Mouse (Mus musculus) adrenal gland, adult 2 months (tissue): ENCODE data around the gene Cmss1. TPM values are rescaled to one million over a fixed set of nuclear protein-coding genes. Genes with fewer than 3 reads are reported as not detected.

Experiments used
- DNase-seq: peaks from one replicate; pipeline ENCODE4 v3.0.0; 2021
- polyA plus RNA-seq: library from polyadenylated mRNA; depleted of rRNA; stranded (reverse); fragments of >200 nt; gene quantifications from 2 replicates; pipeline ENCODE4 v1.2.3, GENCODE M21; 2012
- total RNA-seq, 2 experiments: library from RNA; stranded (reverse); gene quantifications; 2 replicates each; pipeline ENCODE4 v1.2.3; 2021

Cmss1 gene
- total and polyA plus RNA-seq, 3 experiments, result 11.4 to 19.6 (median 14.3) TPM

GRCm38 (mm10) chr16:57389566-57390251 is 217.0 kb downstream of the Cmss1 start:
- no peak for DNase-seq

GRCm38 (mm10) chr16:57384274-57384673 is 222.4 kb downstream of the Cmss1 start:
- DNase-seq, result no peak

GRCm38 (mm10) chr16:57383266-57383971 is 223.2 kb downstream of the Cmss1 start:
- DNase-seq, result no peak

- DNase-seq, result no peak
These were observed 227.9 kb downstream of the Cmss1 start for GRCm38 (mm10) chr16:57378631-57379330.

- no peak for DNase-seq
These were observed 231.3 kb downstream of the Cmss1 start for GRCm38 (mm10) chr16:57375248-57375837.

GRCm38 (mm10) chr16:57372156-57372555 is 234.5 kb downstream of the Cmss1 start:
- no peak for DNase-seq

- DNase-seq, result peak; percentile 28
These were observed 236.7 kb downstream of the Cmss1 start for GRCm38 (mm10) chr16:57369846-57370496.

- no peak for DNase-seq
These were observed 239.5 kb downstream of the Cmss1 start for GRCm38 (mm10) chr16:57366941-57367694.

GRCm38 (mm10) chr16:57366141-57366540 is 240.5 kb downstream of the Cmss1 start:
- DNase-seq, result peak; percentile 66

- DNase-seq, result no peak
These were observed 242.2 kb downstream of the Cmss1 start for GRCm38 (mm10) chr16:57364498-57364897.

- peak; percentile 84 for DNase-seq
These were observed 243.8 kb downstream of the Cmss1 start for GRCm38 (mm10) chr16:57362679-57363401.

GRCm38 (mm10) chr16:57360785-57361184 is 245.9 kb downstream of the Cmss1 start:
- no peak for DNase-seq

- DNase-seq, result no peak
These were observed 247.4 kb downstream of the Cmss1 start for GRCm38 (mm10) chr16:57359251-57359650.

GRCm38 (mm10) chr16:57357011-57357410 is 249.7 kb downstream of the Cmss1 start:
- no peak for DNase-seq

- DNase-seq, result no peak
These were observed 250.2 kb downstream of the Cmss1 start for GRCm38 (mm10) chr16:57356454-57356853.

GRCm38 (mm10) chr16:57353932-57354331 is 252.7 kb downstream of the Cmss1 start:
- no peak for DNase-seq

GRCm38 (mm10) chr16:57353166-57353721 is 253.4 kb downstream of the Cmss1 start:
- DNase-seq, result peak; percentile 45

- no peak for DNase-seq
These were observed 253.9 kb downstream of the Cmss1 start, which contains the start of gene Filip1l for GRCm38 (mm10) chr16:57352751-57353150. Gene Filip1l, plus strand, starts transcription at chr16:57353093.

GRCm38 (mm10) chr16:57349689-57350088 is 257.0 kb downstream of the Cmss1 start:
- no peak for DNase-seq

GRCm38 (mm10) chr16:57349039-57349438 is 257.6 kb downstream of the Cmss1 start:
- peak; percentile 53 for DNase-seq
